Mouse (Mus musculus) bone marrow macrophage, adult 2 months (primary cell): ENCODE measurements around the gene Dock4.

Experiments used
- CTCF ChIP-seq: IDR thresholded peaks from 2 replicates; pipeline ENCODE4 v1.5.1; 2012; ENCODE audit warnings: low read depth, mild to moderate bottlenecking, low read length, moderate library complexity
- POLR2A ChIP-seq: IDR thresholded peaks from 2 replicates; pipeline ENCODE4 v1.6.1; 2012; ENCODE audit warnings: mild to moderate bottlenecking, low read depth, low read length, borderline replicate concordance

GRCm38 (mm10) chr12:40429976-40430375, 15.8 kb upstream of the Dock4 start:
- TF ChIP-seq CTCF (no peak), POLR2A (no peak)
